Mouse (Mus musculus) cerebellum, adult 2 months (tissue): Measurements from ENCODE around the gene Tmem202.

ENCODE experiments used
- CTCF ChIP-seq: fragments of 200-500 bp; IDR thresholded peaks from 2 replicates; pipeline ENCODE4 v1.5.1; 2011; ENCODE audit warnings: low read depth, mild to moderate bottlenecking, control low read depth, low read length, moderate library complexity, borderline replicate concordance; ENCODE audit not compliant: insufficient read depth
- POLR2A ChIP-seq: fragments of 200-500 bp; IDR thresholded peaks from 2 replicates; pipeline ENCODE4 v1.6.1; 2011; ENCODE audit warnings: low read length, control low read depth, borderline replicate concordance; ENCODE audit not compliant: insufficient read depth

DNA sequence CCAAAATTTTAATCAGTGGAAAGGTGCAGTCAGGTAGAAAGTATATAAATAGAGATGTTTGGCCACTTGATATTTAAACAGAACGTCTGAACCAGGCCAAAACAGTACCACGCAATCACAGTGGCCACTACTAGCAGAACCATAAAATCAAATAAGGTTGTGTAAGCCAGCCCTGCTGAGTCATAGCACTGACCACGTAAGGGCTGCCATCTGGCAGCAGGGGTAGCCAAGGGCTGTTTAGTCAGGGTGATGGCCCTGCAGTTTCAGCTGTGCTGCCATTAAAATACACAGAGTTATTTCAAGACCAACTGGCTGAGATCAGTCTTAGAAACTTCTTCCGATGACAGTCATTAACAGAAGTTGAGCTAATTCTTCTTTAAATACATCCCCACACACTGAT lies 5.8 kb downstream of the Tmem202 start:
- TF ChIP-seq CTCF, result no peak
- peak; percentile 8; the same call in 1 of the 2 replicates for TF ChIP-seq POLR2A
